Mouse (Mus musculus): Measurements from ENCODE around the gene Sult2b1.

DNA sequence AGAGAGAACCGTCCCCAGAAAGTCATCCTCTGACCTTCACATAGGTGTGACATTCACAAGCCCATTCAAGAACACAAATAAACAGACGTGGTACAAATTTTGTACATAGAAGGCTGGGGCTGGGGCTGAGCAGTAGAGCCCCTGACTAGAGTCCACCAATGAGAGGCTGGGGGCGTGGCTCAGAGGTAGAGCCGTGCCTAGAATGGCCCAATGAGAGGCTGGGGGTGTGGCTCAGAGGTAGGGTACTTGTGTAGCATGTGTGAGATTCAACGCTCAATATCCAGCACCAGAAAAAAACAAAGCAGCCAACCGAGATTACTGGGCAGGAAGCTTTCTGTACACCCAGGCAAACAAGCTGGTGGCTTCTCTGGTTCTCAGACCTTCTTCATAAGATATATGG lies 28.8 kb downstream of the Sult2b1 start:
- TF ChIP-seq TAL1 (IDR thresholded peaks at IDR 0.05; ENCODE audit: low read length) (no peak), GATA1 (IDR thresholded peaks at IDR 0.05; ENCODE audit: low read length) (no peak)
